Mouse (Mus musculus): ENCODE data around the gene Evx1.
"Not testable (repeated sequence)": the region's sequence is repeated elsewhere in the genome, so short reads cannot be mapped to it uniquely, and the experiment has no call there.

Gene Evx1

GRCm38 (mm10) chr6:52321826-52322315 is 8.6 kb downstream of the Evx1 start:
- DNase-seq, result peak; percentile 52

- peak; percentile 20 for DNase-seq
These were observed 9.5 kb downstream of the Evx1 start for GRCm38 (mm10) chr6:52322721-52323215.

GRCm38 (mm10) chr6:52323292-52323691 is 10.0 kb downstream of the Evx1 start:
- DNase-seq, result peak; percentile 50

DNA sequence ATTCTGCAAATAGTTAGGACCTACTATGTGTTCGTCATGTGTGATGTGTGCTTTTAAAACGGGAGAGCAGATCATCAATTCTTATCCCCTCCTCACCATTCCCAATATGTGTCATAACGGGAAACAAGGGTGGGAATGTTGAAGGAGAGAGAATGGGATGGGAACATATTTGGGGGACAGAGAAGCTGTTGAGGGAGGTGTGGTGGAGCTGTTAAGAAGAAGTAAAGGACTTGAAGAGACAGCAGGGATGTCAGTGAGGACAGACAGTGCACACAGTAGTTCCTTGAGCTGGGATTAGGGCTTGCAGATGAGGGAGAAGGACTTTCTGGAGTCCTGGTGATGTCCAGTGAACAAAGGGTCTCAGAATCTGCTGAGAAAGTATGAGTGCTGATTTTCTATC is 10.8 kb downstream of the Evx1 start:
- DNase-seq, result no peak

- DNase-seq, result not testable (repeated sequence)
These were observed 33.5 kb downstream of the Evx1 start for GRCm38 (mm10) chr6:52346816-52347215.

- no peak for DNase-seq
These were observed 52.7 kb downstream of the Evx1 start for GRCm38 (mm10) chr6:52366021-52366420.

DNA sequence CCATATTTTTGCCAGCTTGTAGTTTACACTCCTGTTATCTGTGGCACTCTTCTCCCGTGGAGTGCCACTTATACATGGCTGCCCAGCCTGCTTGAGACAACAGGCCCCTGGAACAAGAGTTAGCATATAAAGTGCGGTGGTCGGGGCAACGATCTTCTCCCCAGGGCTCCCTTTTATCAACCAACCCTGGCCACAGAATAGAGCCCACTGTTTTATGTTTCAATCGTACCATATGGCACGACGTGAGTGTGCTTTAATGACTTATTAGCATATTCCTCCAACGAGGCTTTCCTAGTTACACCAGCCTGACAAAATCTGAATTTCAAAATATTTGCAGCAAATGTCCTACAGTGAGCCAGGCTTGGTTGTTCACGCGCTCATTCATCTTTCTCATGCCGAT is 53.2 kb downstream of the Evx1 start:
- peak; percentile 18 for DNase-seq

GRCm38 (mm10) chr6:52367067-52367466 is 53.8 kb downstream of the Evx1 start:
- no peak for DNase-seq
